12 mouse cellular contexts compared by ENCODE assay signal in genomic region chr11:102769141-102769540, GRCm38 (mm10). TPM values are rescaled to one million over a fixed set of nuclear protein-coding genes. Genes with fewer than 3 reads are reported as not detected.
"Had no signal": no experiment of that assay in that cellular context is flagged by ENCODE, and none has a peak within 500 bp of the region (broad histone marks: within the 10 kb centered on the region; RNA-seq: fewer than 3 reads in every experiment).

No protein-coding gene starts in this region.

- H3K27me3 ChIP-seq: limb, embryonic 13.5 days; midbrain, embryonic 15.5 days; neural tube, embryonic 13.5 days had no signal

- H3K27ac ChIP-seq: limb, embryonic 13.5 days; liver, embryonic 14.5 days; midbrain, embryonic 15.5 days; neural tube, embryonic 13.5 days had no signal

- H3K4me3 ChIP-seq: limb, embryonic 13.5 days; midbrain, embryonic 15.5 days; neural tube, embryonic 13.5 days had no signal

- DNase-seq: kidney, adult 8-10 months; kidney, postnatal 25 days; lung, adult 18-20 months; right cerebral cortex, adult 18-20 months; right cerebral cortex, postnatal 4 days; spleen, adult 18-20 months; thymus, postnatal 4 days had no signal

RNA-seq across cellular contexts. Expression of gene Gjc1, which starts 50.4 kb away (rescaled TPM):
- total RNA-seq: megakaryocyte-erythroid progenitor cell, adult 5-6 weeks had no signal
